Mouse (Mus musculus) neural tube, embryonic 13.5 days (tissue): Measurements from ENCODE around the gene Upk2. TPM values are rescaled to one million over a fixed set of nuclear protein-coding genes. Genes with fewer than 3 reads are reported as not detected.
"Not testable (repeated sequence)": the region's sequence is repeated elsewhere in the genome, so short reads cannot be mapped to it uniquely, and the experiment has no call there.

Experiments used
- ATAC-seq: fragments of 200-750 bp; cut with Nextera tagmentation; 2 replicates; pipeline ENCODE4 v1.8.0; 2017; ENCODE audit warnings: low read depth, mild to moderate bottlenecking, moderate TSS enrichment, moderate library complexity
- H3K27ac ChIP-seq: fragments of 300-500 bp; sonication (generic); replicated peaks from 2 replicates; pipeline ENCODE4 v1.5.1; 2015; ENCODE audit warnings: moderate library complexity, mild to moderate bottlenecking, inconsistent platforms
- H3K27me3 ChIP-seq: fragments of 300-500 bp; sonication (generic); 2 replicates; pipeline ENCODE4 v1.6.1; 2015; ENCODE audit warnings: mild to moderate bottlenecking, inconsistent platforms
- H3K36me3 ChIP-seq: fragments of 300-500 bp; sonication (generic); 2 replicates; pipeline ENCODE4 v1.6.1; 2015; ENCODE audit warnings: mild to moderate bottlenecking, inconsistent platforms
- H3K4me1 ChIP-seq: fragments of 300-500 bp; sonication (generic); replicated peaks from 2 replicates; pipeline ENCODE4 v1.6.1; 2015; ENCODE audit warnings: inconsistent platforms
- H3K4me2 ChIP-seq: fragments of 300-500 bp; sonication (generic); 2 replicates; pipeline ENCODE4 v1.6.1; 2015; ENCODE audit warnings: inconsistent platforms, mild to moderate bottlenecking, moderate library complexity
- H3K4me3 ChIP-seq: fragments of 300-500 bp; sonication (generic); 2 replicates; pipeline ENCODE4 v1.5.1; 2015; ENCODE audit warnings: mild to moderate bottlenecking, inconsistent platforms
- H3K9ac ChIP-seq: fragments of 300-500 bp; sonication (generic); 2 replicates; pipeline ENCODE4 v1.6.1; 2015; ENCODE audit warnings: moderate library complexity, mild to moderate bottlenecking, inconsistent platforms
- H3K9me3 ChIP-seq: fragments of 300-500 bp; sonication (generic); 2 replicates; pipeline ENCODE4 v1.6.1; 2016; ENCODE audit warnings: inconsistent platforms
- WGBS: fragments of 180-500 bp; shearing (Covaris S2); methylation state at CpG from one replicate; pipeline ENCODE4 v1.1.7; 2015; 5-methylcytosine and 5-hydroxymethylcytosine counted together
- polyA plus RNA-seq: library from polyadenylated mRNA; unstranded; fragments of >200 nt; fragmentation: Nextera tagmentation; extraction: Ambion mirVana; gene quantifications from 2 replicates; pipeline ENCODE4 v1.2.1, GENCODE M21; 2015

Upk2 gene
- polyA plus RNA-seq, 1 experiment from 2014 or later = not detected

GRCm38 (mm10) chr9:44440961-44441360 lies 13.8 kb downstream of the Upk2 start, which contains the start of gene Foxr1:
TSS of gene Foxr1 (minus strand) at chr9:44441136.
- 73% methylated on average over 19 of the region's 19 CpGs for WGBS

GRCm38 (mm10) chr9:44435747-44436146 lies 19.0 kb downstream of the Upk2 start:
- Histone ChIP-seq H3K9me3 (no peaks in the 10 kb centered on the region), H3K4me2 (no peak overlapping the region), H3K36me3 (no peaks in the 10 kb centered on the region), H3K4me3 (no peak overlapping the region), H3K27ac (no peak overlapping the region), H3K4me1 (peaks cover 3% of the 10 kb centered on the region), H3K9ac (no peak overlapping the region), H3K27me3 (no peaks in the 10 kb centered on the region)
- ATAC-seq = no peak
- 79% methylated on average over 6 of the region's 6 CpGs for WGBS

More at GRCm38 (mm10) chr9:44440961-44441360, 13.8 kb downstream of the Upk2 start, which contains the start of gene Foxr1:
- H3K27me3 ChIP-seq = no peaks in the 10 kb centered on the region
- H3K9ac ChIP-seq = no peak within 1 kb of the TSS
- H3K4me1 ChIP-seq = no peaks in the 10 kb centered on the region
- H3K4me3 ChIP-seq = no peak within 1 kb of the TSS
- no peaks in the 10 kb centered on the region for H3K36me3 ChIP-seq
- no peaks in the 10 kb centered on the region for H3K9me3 ChIP-seq
- H3K4me2 ChIP-seq = no peak within 1 kb of the TSS
- ATAC-seq = no peak
- H3K27ac ChIP-seq = no peak within 1 kb of the TSS

GRCm38 (mm10) chr9:44432577-44433185 lies 22.1 kb downstream of the Upk2 start:
- ATAC-seq = no peak
- 52% methylated on average over 5 of the region's 5 CpGs for WGBS

GRCm38 (mm10) chr9:44423576-44423975 lies 31.2 kb downstream of the Upk2 start:
- Histone ChIP-seq H3K27ac (no peak overlapping the region), H3K36me3 (no peaks in the 10 kb centered on the region), H3K9me3 (no peaks in the 10 kb centered on the region), H3K27me3 (no peaks in the 10 kb centered on the region), H3K4me2 (no peak overlapping the region), H3K9ac (no peak overlapping the region), H3K4me3 (no peak overlapping the region), H3K4me1 (peaks cover 4% of the 10 kb centered on the region; the same call in 1 of the 2 replicates)
- 98% methylated on average over 4 of the region's 4 CpGs for WGBS
- ATAC-seq = no peak

More at GRCm38 (mm10) chr9:44432577-44433185, 22.1 kb downstream of the Upk2 start:
- Histone ChIP-seq H3K4me1 (peaks cover 3% of the 10 kb centered on the region), H3K27me3 (no peaks in the 10 kb centered on the region), H3K27ac (no peak overlapping the region), H3K4me2 (no peak overlapping the region), H3K9me3 (no peaks in the 10 kb centered on the region), H3K4me3 (no peak overlapping the region), H3K36me3 (no peaks in the 10 kb centered on the region), H3K9ac (no peak overlapping the region)

- Histone ChIP-seq H3K36me3 (peaks cover 8% of the 10 kb centered on the region; the same call in 1 of the 2 replicates), H3K4me3 (no peak overlapping the region), H3K4me1 (peaks cover 22% of the 10 kb centered on the region), H3K27me3 (no peaks in the 10 kb centered on the region), H3K4me2 (no peak overlapping the region), H3K9ac (no peak overlapping the region), H3K9me3 (no peaks in the 10 kb centered on the region), H3K27ac (no peak overlapping the region)
- WGBS = 76% methylated on average over 5 of the region's 5 CpGs
- no peak for ATAC-seq
Measured at GRCm38 (mm10) chr9:44420280-44420898, 34.4 kb downstream of the Upk2 start.

GRCm38 (mm10) chr9:44419730-44420129 lies 35.0 kb downstream of the Upk2 start:
- H3K4me2 ChIP-seq, H3K27me3 ChIP-seq, H3K4me3 ChIP-seq, H3K9ac ChIP-seq, H3K9me3 ChIP-seq, ATAC-seq, H3K27ac ChIP-seq: not testable (repeated sequence)
- 91% methylated on average over 9 of the region's 9 CpGs for WGBS
- H3K4me1 ChIP-seq = peaks cover 22% of the 10 kb centered on the region
- peaks cover 12% of the 10 kb centered on the region; the same call in 1 of the 2 replicates for H3K36me3 ChIP-seq

GRCm38 (mm10) chr9:44418519-44419385 lies 36.0 kb downstream of the Upk2 start, which contains the start of gene Ccdc84:
TSS of gene Ccdc84 (minus strand) at chr9:44418569.
- Histone ChIP-seq H3K4me2 (peak within 1 kb of the TSS; percentile 93), H3K4me3 (peak within 1 kb of the TSS; percentile 86), H3K4me1 (peaks cover 22% of the 10 kb centered on the region), H3K27ac (peak within 1 kb of the TSS; percentile 87), H3K27me3 (no peaks in the 10 kb centered on the region), H3K9ac (peak within 1 kb of the TSS; percentile 90), H3K36me3 (peaks cover 20% of the 10 kb centered on the region), H3K9me3 (no peaks in the 10 kb centered on the region)
- 0 out of 2 replicates have a peak, but pooled peaks have one; percentile 3 for ATAC-seq
- 78% methylated on average over 14 of the region's 14 CpGs for WGBS

GRCm38 (mm10) chr9:44417892-44418363 lies 36.8 kb downstream of the Upk2 start:
- no peaks in the 10 kb centered on the region for H3K9me3 ChIP-seq
- peak overlapping the region; percentile 93 for H3K4me2 ChIP-seq
- H3K4me1 ChIP-seq = peaks cover 22% of the 10 kb centered on the region
- H3K27ac ChIP-seq = peak overlapping the region; percentile 87
- peak; percentile 87 for ATAC-seq
- H3K36me3 ChIP-seq = peaks cover 28% of the 10 kb centered on the region
- WGBS = under 1% methylated on average over 38 of the region's 38 CpGs
- peak overlapping the region; percentile 90 for H3K9ac ChIP-seq
- H3K4me3 ChIP-seq = peak overlapping the region; percentile 86
- no peaks in the 10 kb centered on the region for H3K27me3 ChIP-seq

- 9% methylated on average over 26 of the region's 26 CpGs for WGBS
- peak overlapping the region; percentile 90 for H3K9ac ChIP-seq
- peak; percentile 76 for ATAC-seq
- no peaks in the 10 kb centered on the region for H3K27me3 ChIP-seq
- peaks cover 34% of the 10 kb centered on the region for H3K36me3 ChIP-seq
- peak overlapping the region; percentile 93 for H3K4me2 ChIP-seq
- peaks cover 22% of the 10 kb centered on the region for H3K4me1 ChIP-seq
- peak overlapping the region; percentile 86 for H3K4me3 ChIP-seq
- peak overlapping the region; percentile 87 for H3K27ac ChIP-seq
- no peaks in the 10 kb centered on the region for H3K9me3 ChIP-seq
Measured at GRCm38 (mm10) chr9:44417156-44417891, 37.5 kb downstream of the Upk2 start.

GRCm38 (mm10) chr9:44412781-44413180 lies 42.0 kb downstream of the Upk2 start:
- ATAC-seq = no peak
- H3K36me3 ChIP-seq = peaks cover 71% of the 10 kb centered on the region

GRCm38 (mm10) chr9:44412306-44412705 lies 42.5 kb downstream of the Upk2 start:
- Histone ChIP-seq H3K4me1 (peaks cover 23% of the 10 kb centered on the region), H3K4me2 (no peak overlapping the region), H3K36me3 (peaks cover 71% of the 10 kb centered on the region), H3K27me3 (no peaks in the 10 kb centered on the region), H3K9me3 (no peaks in the 10 kb centered on the region), H3K4me3 (no peak overlapping the region), H3K27ac (no peak overlapping the region), H3K9ac (no peak overlapping the region)
- 89% methylated on average over 4 of the region's 4 CpGs for WGBS
- no peak for ATAC-seq

More at GRCm38 (mm10) chr9:44412781-44413180, 42.0 kb downstream of the Upk2 start:
- 93% methylated on average over 2 of the region's 2 CpGs for WGBS
- no peak overlapping the region for H3K27ac ChIP-seq
- no peak overlapping the region for H3K4me2 ChIP-seq
- H3K9me3 ChIP-seq = no peaks in the 10 kb centered on the region
- H3K4me1 ChIP-seq = peaks cover 26% of the 10 kb centered on the region
- no peak overlapping the region for H3K4me3 ChIP-seq
- no peak overlapping the region for H3K9ac ChIP-seq
- H3K27me3 ChIP-seq = no peaks in the 10 kb centered on the region
